Mouse (Mus musculus) G1E (cell line): ENCODE measurements around the gene Kcnma1.

ENCODE experiments used
- POLR2AphosphoS5 ChIP-seq: IDR thresholded peaks from 2 replicates; pipeline ENCODE4 v1.6.1; 2012; ENCODE audit warnings: low read depth, low read length, inconsistent platforms; ENCODE audit not compliant: insufficient replicate concordance
- TAL1 ChIP-seq: conservative IDR thresholded peaks from 2 replicates; pipeline ENCODE4 v1.6.1; 2012; ENCODE audit warnings: low read depth, low read length, inconsistent platforms, mixed read lengths

GRCm38 (mm10) chr14:23573385-23573784, 440.9 kb downstream of the Kcnma1 start:
- TF ChIP-seq POLR2AphosphoS5 (no peak), TAL1 (no peak)
